Mouse (Mus musculus): ENCODE measurements at regions not wholly inside any gene's neighbourhood (a gene's known extent, or its start where the extent isn't known, plus 50 kb on each side); places are given as distances from the start of the nearest gene placed in this dataset.

DNA sequence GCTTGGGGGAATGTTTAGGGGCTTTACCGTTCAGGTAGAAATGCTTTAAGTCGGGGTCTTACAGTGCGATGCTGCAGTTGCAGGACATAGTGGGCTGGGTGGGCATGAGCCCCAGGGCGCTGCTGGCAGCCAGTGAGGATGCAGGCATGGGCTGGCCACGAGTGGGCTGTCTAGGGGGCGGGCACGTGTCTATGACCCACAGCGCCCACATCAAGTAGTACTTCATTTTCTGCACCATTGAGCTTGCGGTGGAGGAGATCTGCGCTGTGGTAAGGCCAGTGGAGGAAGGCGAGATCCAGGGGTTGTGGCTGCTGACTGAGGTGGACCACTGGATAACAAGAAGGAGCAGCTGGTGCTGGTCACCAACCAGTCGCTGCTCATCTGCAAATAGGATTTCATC, 52.4 kb upstream of the Olfr291 start:
- DNase-seq, result no peak

DNA sequence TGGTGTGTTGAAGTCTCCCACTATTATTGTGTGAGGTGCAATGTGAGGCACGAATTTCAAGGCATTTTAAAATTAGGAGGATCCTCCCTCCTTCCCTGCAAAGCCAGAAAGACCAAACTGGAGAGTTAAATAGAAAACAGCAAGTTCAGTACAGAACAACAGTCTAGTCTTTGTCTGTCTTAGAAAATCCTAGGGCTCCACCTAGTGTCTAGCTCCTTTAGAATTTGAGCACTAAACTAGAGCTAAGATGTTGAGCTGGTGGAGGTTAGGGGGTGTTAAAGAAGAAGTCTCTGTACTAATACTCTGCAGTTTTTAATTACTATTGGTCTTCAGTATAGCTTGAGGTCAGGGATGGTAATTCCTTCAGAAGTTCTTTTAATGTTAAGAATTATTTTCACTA, 58.7 kb upstream of the Olfr291 start:
- peak in 1 of 2 experiments; percentile 13 for DNase-seq

DNA sequence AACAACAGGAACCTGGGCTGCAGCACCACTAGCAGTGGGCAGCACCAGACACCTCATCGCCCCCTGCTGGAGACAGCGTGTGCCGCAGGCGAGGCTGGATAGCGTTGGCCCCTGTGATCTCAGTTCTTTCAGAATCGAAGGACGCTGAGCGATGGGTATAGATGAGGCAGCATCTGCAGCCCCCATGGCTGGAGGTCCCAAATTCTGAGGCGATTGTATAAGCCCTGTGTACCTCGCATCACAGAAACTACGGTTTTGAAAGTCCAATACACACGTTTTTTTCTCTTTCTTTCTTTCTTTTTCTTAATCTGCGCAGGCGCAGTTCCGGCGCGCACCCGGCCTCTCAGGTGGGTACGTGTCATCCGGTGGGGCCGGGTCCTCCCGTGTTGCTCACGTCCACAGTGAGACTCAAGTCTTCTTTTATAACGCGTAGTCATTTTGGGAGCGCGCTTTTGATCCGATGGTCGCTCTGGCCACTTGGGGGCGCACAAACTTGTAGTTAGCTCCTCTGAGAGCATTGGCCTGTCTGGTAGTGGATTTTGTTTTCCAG, 74.0 kb upstream of the Olfr291 start:
- peak; percentile 84 to 92 for DNase-seq

DNA sequence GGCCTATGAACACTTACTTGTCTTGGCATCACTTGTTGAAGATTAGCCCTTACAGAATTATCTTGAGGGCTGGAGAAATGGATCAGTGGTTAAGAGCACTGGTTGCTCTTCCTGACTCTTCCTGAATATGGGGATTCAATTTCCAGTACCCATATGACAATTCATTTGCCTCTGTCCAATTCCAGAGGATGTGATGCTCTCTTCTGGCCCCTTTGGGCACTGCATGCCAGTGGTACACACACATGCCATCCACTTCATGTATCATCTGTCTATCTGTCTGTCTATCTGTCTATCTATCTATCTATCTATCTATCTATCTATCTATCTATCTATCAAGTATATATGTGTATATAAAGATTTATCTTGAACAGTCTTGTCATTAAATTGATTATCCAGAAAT, 75.7 kb upstream of the Olfr291 start:
- DNase-seq, result no peak

DNA sequence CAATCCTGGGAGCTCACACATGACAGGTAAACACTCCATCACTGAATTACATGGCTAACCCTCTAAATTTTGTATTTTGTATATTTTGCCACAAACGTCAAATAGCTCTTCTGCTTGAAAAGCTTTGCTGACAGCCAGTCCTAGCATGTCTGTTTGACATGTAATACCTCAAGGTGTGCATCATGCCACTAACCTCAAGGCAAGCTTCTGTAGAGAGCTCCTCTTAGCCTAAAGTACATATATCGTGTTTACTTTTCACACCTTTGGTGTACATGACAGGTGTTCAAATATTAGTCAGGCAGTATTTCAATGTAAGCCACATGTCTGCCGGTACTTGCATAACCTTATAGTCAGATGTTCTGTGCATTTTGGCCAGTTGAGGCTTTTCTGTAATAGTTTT, 66.5 kb upstream of the Zfand6 start:
- DNase-seq, result no peak

DNA sequence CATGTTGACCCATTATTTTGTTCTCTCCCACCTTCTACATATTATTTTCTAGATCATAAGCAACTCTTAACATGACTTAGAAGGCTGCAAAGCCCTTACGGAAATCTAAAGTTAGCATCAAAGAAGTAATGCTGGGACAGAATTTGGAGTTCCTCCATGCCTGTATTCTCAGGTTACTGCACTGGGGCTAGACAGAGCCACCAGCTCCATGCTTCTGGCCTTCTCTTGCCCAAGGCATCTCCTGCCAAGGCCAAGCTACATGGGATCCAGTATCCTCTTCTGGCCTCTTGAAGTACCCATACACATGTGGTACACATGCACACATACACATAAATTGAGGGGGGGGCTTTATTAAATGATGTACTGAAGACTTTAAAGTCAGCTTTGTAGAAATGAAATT, 63.6 kb upstream of the Zfand6 start:
- DNase-seq, result no peak

DNA sequence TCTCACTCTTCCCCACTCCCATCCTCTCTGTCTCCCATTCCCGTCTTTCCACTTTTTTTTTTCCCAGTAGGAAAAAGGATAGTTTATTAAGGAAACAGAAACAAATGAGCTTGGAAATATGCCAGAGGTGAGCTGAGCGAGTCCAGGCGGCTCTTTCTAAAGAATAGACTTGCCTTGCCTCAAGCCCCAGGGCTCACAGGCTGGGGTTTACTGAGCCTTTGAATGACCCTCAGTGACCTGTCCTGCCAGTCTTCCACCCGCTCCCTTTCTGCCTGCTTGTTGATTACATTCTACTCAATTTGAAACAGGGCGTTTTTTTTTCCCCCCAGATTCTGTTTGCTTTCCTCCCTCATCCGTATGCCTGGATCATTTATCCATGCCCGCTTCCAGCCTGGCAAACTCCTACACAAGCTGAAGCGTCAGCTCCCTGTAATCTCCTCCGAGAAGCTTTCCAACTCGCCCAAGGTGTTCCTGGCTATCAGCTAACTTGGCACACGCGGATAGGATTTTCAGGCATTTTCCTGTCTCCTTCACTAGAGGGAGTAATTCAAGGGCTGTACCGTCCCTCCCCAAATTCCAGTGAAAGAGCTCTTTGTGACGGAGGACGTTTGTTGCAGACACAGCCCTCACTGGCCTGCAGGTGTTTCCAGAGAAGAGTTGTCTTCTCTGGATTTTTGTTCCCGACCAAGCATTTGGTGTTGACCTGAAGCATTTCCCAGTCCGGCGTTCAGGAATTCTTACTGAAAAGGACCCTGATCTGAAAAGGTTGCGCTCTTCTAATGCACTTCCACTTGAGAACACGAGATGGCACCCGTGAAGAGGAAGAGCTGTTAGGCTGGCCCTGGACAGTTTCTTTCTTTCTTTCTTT, 59.9 kb upstream of the Zfand6 start:
- DNase-seq, result peak; percentile 67 to 78

DNA sequence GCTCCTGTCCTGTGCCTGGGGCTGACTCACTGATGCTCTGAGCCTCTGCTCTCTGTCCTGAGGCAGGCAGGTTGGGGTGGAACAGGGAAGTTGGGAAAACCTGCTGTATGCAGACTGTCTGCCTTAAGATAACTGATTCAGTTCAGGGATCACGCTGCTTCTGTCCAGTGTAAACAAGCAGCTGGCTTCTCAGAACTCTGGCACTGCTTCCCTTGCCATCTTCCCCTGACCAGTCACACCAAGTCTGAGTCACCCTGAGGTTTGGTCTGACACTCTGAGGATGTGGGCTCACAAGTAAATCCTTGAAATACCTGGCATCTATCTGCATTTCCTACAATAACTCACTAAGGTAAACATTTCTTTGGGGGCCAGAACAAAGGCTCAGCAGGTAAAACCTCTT, 58.1 kb upstream of the Zfand6 start:
- no peak for DNase-seq

DNA sequence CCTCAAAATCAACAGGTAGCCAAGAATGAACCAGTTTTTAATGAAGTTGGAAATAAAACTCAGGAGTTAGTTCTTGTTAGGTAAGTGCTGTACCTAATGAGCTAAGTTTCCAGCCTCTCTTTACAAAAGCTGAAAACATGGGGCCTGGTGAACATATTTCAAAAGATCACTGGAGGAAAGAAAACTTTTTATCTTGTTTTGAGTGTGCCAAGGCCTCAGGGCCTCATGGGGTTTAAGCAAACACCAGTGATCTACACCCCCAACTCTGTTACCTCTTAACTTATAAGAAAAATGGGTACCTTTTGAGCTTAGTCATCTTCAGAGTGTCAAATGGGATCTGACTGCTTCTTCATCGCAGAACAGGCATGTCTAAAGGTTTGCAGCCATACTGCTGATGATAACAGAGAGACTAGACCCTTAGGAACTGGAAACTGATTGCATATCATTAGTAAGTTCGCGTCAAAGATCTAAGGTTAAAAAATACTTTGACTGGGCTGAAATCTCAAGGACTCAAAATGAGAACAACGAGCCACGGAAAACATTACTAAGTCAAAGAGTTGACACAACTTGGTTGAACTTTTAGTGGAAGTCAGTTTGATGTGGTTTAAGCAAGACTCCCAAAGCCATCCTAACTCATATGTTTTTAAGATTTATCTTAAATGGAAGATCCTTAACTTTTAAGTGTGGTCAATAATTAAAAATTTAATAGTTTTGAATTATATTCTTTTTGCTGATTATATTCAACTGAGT, 54.7 kb upstream of the Zfand6 start:
- no peak for DNase-seq

DNA sequence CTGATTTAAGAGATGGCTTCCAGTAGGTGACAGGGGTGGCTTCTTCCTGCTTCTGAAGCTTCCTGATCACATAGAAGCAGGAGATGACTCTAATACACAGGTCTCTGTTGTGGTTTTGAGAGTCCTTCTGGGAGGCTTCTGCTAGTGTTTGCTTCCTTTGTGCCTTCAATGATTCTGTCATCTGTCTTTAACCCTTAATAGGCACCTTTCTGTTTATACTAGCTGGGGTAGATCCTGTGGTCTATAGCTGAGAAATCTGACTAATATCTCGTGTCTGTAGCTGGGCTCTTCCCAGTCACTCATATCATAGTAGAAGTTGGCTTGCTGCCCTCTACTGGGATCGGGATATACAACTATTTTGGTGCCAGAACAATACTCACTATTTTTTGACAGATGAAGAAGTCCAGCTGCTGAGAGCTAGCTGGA, 50.2 kb upstream of the Zfand6 start:
- DNase-seq, result peak; percentile 7 to 41
